Mouse (Mus musculus) ES-CJ7 (cell line): Measurements from ENCODE around the gene Cebpe.

ENCODE experiments used
- DNase-seq: peaks from one replicate; pipeline ENCODE4 v3.0.0; 2011; ENCODE audit warnings: low read depth, low spot score

Cebpe gene

DNA sequence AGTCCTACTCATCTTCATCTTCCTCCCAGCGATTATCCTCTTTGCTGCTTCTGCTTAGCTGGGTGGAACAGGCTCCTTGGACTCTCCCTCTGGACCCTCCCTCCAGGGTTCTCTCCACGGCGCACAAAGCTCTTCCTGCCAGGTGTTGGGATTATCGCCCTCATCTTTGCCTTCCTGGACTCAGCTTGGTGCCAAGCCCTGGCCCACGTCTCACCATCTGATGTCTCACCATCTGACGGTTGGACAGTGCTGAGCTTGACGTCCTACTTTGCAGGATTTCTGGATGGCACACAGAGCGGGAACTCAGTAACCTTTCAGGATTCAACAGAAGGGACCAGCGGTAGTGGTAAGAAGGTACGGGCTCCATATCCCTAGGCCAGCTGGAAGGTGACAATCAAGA, 9.7 kb upstream of the Cebpe start:
- DNase-seq: no peak

DNA sequence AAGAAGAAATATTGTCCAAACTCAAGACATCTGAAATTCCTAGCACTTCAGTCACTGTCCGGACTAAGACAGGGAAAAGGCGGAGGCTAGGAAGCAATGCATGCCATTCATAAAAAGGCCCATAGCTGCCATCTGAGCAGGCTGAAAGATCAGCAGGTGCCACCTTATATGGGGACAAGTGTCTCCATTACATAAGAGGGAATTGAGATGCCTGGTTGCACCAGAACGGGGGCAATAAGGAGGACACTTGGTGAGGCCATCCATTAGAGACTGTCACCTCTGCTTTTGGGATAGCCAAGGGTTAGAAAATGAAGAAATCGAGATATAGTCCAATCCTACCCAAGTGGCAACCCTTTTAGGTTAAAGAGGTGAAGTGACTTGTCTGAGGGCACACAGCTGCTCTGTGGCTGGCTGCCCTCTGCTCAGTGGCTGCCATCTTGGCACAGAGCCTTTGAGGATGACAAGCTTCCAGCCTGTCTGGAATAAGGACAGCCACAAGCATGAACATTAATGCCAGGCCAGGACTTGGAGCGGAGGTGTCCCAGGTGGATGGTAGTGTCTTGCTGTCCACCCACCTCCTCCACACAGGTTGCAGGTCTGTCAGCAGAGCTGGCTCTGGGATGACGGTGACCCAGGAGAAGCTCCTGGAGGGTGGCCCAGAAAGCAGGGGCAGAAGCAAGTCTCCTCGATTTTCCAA, 8.8 kb upstream of the Cebpe start:
- DNase-seq: no peak

DNA sequence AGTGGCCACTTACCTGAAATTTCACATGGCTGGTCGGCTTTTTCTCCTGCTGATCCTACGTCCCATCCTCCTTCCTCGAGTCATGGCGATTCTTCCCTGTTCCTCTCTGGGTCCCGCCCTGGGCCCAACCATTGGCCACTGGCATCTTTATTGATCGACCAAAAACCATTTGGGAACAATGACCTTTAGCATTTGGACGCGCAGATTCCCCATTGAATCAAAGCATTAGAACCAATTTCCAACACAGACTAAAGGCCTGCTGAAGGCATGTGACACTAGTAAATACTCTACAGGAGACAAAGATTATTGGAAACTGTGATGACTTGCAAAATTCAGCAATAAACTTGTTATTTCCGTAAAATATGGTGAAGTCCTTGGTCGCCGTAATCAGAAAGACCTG, 8.1 kb upstream of the Cebpe start:
- DNase-seq: no peak

DNA sequence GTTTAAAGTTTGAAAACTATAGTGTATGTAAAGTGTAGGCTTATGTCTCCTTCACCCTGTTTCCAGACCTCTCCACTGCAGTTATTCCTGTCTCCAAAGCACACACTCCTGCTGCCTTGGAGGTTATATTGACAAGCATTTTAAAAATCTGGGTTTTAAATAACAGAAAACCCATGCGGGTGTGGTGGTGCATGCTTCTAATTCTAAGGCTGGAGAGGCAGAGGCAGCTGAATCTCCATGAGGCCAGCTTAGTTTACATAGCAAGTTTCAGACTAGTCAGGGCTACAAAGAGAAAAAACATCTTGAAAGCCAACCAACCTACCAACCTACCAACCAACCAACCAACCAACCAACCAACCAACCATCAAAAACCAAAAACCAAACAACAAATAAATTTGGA, 3.4 kb upstream of the Cebpe start:
- no peak for DNase-seq

DNA sequence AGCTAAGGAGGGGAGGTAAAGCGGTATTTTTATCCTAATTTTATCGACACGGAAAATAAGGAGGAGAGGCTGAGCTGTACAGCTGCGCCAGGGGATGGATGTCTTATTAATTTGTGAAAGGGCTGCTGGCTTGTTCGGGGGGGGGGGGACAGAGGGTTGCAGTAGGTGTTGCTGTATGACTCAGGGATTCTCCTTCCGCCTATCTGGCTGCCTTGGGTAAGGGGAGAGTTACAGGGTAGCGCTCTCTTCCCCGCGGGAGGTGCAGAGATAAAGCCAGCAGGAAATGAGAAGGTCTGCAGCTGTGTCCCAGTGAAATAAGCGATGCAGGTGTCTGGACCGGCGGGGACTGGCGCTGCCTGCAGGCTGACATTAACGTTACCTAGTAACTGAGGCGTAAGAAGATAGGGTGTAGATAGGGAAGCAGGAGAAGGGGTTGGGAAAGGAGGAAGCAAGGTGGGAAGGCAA, 2.7 kb upstream of the Cebpe start:
- DNase-seq: peak; percentile 75

DNA sequence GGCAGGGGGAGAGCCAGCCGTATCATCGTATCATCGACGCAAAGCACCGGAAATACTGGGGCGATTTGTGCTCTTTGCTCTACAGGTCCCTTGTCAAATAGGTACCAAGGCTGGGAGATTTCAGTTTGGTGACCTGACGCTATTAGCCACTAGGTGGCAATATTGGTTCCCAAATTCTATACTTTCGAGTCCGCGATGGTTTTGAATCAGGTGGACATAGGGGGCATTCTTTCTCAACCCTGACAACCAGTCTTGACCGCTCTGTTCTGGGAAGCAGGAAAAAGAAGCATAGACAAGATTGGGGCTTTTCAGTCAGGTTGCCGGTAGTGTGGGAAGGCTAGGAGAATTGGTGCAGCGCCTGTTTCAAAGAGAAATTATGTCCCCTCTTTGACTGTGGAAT, 2.1 kb upstream of the Cebpe start:
- peak; percentile 91 for DNase-seq

DNA sequence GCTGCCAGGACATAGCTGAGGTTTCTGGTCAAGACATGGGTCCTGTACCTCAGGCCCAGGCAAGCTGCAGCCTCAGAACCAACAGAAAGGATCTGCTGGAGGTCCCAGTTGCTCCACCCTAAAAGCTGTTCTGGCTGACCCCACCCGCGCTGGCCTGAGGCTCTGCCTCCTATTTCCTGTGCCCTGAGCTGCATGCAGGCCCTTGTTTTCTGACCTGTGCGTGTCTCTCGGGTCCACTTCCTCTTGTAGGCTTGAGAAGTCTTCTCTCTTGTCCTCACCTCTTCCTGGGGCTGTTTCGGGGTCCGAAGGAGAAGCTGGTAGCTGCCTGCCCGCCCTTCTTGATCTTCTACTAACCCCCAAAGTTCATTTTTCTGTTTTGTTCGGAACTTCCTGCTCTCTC, 887 bp upstream of the Cebpe start:
- no peak for DNase-seq

DNA sequence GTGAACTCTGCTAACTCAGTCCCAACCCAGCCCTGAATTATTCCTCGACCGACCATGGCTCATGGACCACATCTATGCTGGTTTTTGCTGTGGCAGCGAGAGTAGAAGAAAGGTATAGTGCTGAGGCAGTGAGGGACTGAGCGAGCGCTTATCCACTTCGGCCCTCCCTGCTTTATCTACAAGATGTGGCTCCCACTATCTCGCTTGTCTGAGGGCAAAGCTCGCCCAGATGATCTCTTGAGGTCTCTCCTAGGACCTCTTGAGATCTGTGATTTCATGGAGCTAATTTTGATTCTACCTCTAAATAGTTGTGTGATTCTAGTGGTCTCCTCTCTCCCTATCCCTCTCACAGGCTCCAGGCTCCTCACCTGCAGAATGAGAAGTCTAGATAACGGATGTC, 2.9 kb downstream of the Cebpe start:
- no peak for DNase-seq

DNA sequence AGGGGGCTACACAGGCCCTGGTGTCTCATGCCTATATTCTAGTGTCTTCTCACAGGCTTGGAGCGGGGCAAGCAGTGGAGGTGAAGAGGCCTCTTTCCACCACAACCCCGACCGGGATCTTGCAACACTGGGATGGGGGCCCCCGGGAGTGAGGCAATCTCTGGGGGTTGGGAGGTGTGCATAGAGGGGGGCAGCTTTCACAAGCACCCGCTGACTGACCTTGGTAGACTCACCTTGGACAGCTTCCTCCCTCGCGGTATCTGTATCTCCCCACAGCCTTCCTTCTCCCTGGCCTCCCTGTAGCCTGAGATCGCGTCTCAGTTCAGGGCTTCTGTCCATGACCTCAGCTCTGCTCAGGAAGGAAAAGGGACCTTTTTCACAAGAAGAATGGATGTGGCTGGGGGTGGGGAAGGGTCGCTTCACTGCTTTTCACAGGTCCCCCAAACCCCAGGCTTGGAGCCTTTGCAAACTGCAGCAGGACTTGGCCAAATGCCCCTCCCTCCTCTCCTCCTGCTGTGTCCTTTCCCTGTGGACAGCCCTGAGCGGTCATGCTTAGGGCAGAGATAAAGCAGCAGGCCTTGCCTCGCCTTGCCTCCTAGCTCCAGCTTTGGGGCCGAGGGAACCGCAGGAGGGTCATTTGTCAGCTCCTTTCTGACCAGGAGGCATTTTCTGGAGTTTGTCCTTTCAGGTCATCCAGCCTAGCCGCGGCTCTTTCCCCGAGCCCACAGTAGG, 5.2 kb downstream of the Cebpe start:
- no peak for DNase-seq

DNA sequence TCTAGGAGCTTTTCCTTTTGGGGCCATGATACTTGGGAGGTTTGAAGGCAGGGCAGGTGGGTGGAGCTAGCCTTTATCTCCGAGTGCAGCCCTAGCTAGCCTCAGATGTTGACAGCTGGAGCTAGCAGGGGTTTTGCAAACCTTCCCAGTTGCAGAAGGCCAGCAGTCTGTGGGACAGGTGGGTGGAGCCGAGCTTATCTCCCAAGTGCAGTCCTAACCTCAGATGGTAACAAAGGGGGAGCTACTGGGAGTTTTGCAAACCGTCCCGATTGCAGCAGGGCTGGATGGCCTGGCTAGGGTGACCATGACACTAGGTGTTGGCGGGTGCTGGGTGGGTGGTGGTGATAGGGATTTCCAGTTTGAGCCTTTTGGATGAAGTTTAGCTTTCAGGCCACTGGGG, 6.1 kb downstream of the Cebpe start:
- DNase-seq: no peak

DNA sequence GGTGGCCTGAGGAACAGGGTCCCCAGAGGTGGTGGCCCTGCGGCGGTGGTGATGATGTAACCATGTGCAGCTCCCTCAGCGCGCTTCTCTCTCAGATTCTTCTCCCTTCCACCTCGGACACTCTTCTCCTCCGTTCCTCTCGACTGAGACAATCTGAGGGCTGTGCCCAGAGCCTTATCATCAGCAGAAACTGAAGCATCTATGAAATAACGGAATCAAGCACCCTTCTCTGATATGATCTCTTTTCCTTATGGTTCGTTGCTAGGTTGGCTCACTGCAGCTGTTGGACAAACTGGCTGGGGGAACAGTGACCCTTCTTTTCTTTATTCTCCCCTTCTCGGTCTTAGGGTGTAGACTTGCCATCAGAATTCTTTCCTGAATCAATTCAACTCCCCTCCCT, 8.8 kb downstream of the Cebpe start:
- no peak for DNase-seq

DNA sequence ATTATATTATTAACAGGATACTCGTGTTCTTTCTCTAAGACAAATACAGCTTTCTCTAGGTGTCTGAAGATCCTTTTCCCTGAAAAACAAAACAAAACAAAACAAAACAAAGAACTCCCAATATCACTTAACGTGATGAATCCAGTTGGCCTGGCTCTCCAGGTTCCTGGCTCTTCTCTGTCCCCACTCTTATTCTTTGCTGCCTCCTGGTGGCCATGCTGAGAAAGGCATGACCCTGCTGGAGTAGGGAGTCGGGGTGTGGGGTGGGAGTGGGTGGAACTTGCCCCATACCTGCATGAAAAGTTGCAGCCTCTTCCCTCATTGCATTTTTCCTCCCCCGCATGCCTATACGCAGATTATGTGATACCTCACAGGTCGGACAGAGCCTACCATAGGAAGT, 10.7 kb downstream of the Cebpe start:
- peak; percentile 82 for DNase-seq

DNA sequence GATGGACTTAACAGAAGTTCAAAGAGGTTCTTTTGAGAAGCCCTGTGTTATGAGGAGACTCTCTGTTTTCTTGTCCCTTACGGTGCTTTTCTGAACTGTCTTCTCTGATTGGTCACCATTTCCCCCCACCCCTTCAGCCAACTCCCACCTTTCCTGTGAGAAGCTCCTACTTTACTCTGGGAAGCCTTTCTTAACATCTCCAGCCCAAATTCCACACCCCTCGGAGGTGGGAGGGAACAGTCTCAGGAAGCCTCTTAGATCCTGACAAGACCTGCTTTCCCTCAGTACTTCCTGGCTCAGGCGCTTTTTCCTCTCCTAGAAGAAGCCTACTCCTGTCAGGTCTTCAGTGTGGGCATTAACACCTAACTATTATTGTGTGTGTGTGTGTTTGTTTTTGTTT, 12.4 kb downstream of the Cebpe start:
- peak; percentile 62 for DNase-seq

DNA sequence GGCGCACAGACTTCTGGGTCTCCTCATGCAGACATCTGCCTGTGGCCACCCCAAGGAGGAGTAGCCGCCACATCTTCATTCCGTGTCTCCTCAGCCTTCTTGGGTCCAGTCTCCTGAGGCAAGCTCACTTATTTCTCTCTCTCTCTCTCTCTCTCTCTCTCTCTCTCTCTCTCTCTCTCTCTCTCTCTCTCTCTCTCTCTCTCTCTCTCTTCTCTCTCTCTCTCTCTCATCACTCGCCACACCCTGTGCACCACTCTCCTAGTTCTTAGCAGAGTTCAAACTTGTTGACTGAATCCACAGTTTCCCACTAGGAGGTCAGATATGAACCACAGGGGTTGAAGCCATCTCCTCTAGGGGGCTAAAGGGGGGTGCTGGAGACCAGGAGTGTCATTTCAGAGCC, 13.2 kb downstream of the Cebpe start, which contains the start of gene Gm29776:
Gene Gm29776 (minus strand): TSS at position 101 of the 400 bp plus-strand sequence.
- DNase-seq: no peak

DNA sequence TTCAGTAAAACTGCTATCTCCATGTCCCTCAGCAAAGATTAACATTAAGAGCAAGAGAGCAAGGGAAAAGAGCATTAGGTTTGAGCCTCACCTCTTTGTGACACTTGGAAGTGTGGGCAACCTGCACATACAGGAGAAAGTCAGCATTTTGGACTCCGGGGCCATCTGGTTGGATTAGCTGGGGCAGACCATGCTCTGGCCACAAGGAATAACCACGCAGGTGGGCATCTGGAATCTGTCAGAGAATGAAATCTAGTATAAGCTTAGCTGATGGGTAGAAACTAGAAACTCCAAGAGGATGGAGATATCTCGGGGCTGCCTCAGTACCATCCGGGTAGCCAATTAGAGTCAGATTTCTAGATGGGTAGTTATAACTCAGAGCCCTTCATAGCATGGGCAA, 15.2 kb downstream of the Cebpe start:
- no peak for DNase-seq

DNA sequence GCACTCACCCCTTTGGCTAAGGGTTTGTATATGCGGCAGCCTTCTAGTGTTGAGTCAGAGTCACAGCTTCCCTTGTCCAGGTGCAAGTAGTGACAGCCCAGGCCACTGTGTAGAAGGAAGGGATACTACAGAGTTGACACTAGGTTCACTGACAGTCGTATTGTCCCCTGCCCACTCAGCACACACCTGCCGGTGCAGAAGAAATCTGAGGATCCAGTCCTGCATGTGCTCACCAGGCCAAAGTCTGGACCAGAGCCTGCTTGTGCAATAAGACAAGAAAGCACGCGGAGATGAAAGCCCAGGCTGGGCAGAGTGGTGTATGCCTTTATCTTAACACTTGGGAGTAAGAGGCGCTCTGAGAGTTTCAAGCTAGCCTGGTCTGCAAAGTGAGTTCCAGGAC, 16.9 kb downstream of the Cebpe start:
- DNase-seq: no peak

DNA sequence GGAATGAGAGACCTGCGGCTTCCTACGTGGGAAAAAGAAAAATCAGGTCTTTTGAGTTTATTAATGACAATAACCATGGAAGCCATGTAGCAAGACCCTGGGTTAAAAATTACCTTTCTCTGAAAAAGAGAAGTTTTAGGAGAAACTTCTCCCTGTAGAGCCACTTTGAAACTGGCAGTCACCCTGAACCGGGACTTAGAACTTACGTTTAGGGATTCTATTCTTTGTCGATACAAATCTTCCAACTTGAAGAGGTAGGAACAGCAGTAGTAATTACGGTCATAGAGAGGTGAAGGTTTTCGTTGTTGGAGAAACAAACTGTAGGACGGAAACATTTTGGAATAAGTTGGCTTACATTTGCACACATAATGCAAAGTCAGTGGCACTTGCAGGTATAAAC, 24.7 kb downstream of the Cebpe start:
- DNase-seq: no peak

DNA sequence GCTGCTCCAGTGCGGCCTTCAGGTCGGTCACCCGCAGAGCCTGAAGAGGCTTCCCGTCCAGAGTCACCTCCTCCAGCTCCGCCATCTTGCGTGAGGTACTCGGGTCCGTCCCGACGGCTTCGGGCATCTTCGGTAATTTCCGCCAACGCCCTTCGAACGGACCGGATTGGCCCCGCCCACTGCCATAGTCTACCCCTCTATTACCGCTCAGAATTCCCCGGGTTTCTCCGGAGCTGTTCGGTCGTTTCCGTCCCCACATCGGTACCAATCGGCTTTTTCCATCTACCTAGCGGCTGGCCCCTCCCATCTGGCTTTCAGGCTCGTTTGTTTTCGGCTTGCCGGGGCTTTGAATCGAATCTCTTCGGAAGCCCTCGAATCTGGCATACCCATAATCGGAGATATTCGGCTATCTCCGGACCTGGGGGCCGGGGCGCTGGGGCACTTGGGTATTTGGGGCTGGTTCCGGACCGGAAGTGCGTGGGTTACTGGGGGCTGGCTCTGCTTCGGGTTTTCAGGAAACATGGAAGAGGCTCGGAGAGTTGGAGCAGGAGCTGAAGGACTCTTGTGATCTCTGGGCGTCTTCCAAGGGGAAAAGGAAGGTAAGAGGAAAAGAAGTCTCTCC, 25.3 kb downstream of the Cebpe start, which contains the start of gene Acin1:
Gene Acin1 (minus strand): TSS at position 410 of the 622 bp plus-strand sequence.
- DNase-seq: peak; percentile 96

DNA sequence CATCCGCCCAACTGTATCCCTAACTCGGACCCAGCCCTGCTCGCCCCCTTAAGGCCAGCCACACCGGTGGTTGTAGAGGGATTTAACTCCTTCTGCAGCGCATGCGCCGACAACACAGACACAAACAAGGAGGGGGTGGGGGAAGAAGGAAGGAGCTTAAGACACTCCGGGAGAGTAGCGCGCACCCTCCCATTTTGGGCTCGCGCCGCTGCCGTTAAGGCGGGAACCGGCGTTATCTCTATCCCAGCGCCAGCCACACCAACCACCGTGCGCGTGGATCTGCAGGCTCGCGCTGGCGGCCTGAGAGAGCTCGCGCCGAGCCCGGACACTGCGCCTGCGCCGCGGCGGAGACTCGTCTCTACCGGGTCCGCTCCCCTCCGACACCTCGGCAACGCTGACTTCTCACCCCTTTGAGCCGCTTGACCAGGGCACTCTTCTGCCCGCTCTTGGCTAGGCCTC, 25.9 kb downstream of the Cebpe start, which contains the start of gene 1700123O20Rik:
Gene 1700123O20Rik (plus strand): TSS at position 154 of the 459 bp plus-strand sequence.
- DNase-seq: peak; percentile 96

DNA sequence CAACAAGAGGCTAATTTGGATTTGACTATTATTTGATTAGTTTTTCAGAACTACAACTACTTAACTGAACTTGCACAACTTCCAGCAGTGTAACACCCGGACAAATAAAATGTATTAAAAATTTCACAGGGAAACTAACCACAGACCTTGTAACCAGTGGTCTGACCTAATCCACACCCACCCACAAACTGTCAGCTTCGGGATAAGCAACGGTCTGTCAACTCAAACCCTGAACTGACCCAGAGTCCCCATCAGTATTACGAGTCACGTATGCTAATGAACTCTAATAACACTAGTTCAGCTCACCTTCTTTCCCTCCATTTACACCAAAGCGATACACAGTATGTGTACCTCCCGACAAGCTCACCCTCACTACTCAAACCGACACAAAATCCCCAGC, 26.5 kb downstream of the Cebpe start:
- DNase-seq: no peak

DNA sequence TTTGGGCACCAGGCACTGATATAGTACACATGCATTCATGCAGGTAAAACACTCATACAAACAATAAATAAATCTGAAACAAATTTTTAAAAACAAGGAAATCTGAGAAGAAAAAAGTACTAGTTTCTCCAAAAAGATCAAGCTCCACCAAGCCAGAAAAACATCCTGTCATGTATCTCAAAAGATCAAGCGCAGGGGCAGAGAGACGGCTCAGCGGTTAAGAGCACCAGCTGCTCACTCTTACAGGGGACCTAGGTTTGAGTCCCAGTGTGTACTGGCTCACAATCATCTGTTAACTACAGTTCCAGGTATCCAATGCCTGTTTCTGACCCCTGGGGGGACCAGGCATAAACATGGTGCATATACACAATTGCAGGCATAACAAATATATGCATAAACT, 29.6 kb downstream of the Cebpe start:
- DNase-seq: no peak

DNA sequence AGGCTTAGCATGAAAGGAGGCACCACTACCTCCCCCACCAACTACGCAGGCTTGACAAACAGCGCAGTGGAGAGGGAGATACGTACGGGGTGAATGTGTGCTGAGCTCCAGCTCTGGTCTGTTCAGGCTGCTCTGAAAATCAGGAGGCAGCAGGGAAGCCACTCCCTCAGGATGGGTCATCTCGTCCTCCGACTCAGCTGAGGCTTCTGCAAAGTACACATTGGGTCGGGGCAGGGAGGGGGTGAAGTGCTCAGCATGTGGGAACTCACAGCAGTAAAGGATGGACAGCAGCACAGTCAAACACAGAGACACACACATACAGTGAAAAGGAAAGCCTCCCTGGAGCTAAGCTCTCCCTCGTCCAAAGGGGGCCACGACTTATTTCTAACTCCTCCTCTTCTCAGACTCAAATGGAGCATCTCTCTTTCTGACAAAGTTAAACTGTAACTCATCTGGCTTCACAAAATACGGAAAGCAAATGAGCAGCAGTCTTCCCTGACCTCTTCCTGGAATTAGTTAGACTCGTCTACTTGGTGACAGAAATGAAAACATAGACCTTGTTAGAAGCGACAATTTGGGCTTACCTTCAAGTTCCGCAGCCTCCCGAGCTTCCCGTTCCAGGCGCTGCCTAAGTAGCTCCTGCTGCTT, 33.2 kb downstream of the Cebpe start:
- peak; percentile 24 for DNase-seq
